Mouse (Mus musculus) gastrocnemius, postnatal 14 days (tissue): ENCODE results near the gene Stap2. TPM values are rescaled to one million over a fixed set of nuclear protein-coding genes. Genes with fewer than 3 reads are reported as not detected.

Source experiments
- DNase-seq: peaks from one replicate; pipeline ENCODE4 v3.0.0; 2021; ENCODE audit warnings: mixed read lengths
- intact Hi-C: fragments of 180-260 bp; cut with DNase I; formaldehyde crosslinking; loops from one replicate; pipeline ENCODE4 v1.15.1; 2025; ENCODE audit warnings: low total_unique reads
- total RNA-seq, 2 experiments: library from RNA; stranded (reverse); gene quantifications; 2 replicates each; pipeline ENCODE4 v1.2.3; 2021

The Stap2 gene
- total RNA-seq, 2 experiments from 2014 or later: 3.9 to 4.4 TPM

- intact Hi-C loops: loop anchor here (5.0 kb wide), 1 partner anchor 33 kb away; no protein-coding TSS in a partner anchor
- no peak for DNase-seq
These were observed 4.5 kb upstream of the Stap2 start for GRCm38 (mm10) chr17:56009962-56010240.

- intact Hi-C loops: no loop called here
- peak; percentile 94 for DNase-seq
These were observed 3.9 kb upstream of the Stap2 start for GRCm38 (mm10) chr17:56009088-56009961.

- DNase-seq: peak; percentile 91
- intact Hi-C loops: no loop called here
These were observed 3.1 kb upstream of the Stap2 start for GRCm38 (mm10) chr17:56008356-56009087.

- DNase-seq: no peak
- intact Hi-C loops: no loop called here
These were observed 2.3 kb upstream of the Stap2 start for GRCm38 (mm10) chr17:56007444-56008355.

GRCm38 (mm10) chr17:56006956-56007355, 1.6 kb upstream of the Stap2 start:
- intact Hi-C loops: no loop called here
- no peak for DNase-seq

- no peak for DNase-seq
- intact Hi-C loops: no loop called here
These were observed 2.4 kb downstream of the Stap2 start for GRCm38 (mm10) chr17:56003000-56003399.

GRCm38 (mm10) chr17:55999794-56000499, 5.4 kb downstream of the Stap2 start:
- DNase-seq: no peak
- intact Hi-C loops: no loop called here

GRCm38 (mm10) chr17:55996007-55996406, 9.4 kb downstream of the Stap2 start:
- intact Hi-C loops: no loop called here
- DNase-seq: no peak

GRCm38 (mm10) chr17:55990278-55990898, 15.0 kb downstream of the Stap2 start:
- intact Hi-C loops: no loop called here
- DNase-seq: no peak

- intact Hi-C loops: no loop called here
- DNase-seq: peak; percentile 58
These were observed 19.1 kb downstream of the Stap2 start, which contains the start of gene Fsd1 for GRCm38 (mm10) chr17:55986030-55986961. Gene Fsd1 (plus strand): TSS chr17:55986509.

GRCm38 (mm10) chr17:55977301-55977700, 28.1 kb downstream of the Stap2 start:
- no peak for DNase-seq
- intact Hi-C loops: loop anchor here (5.0 kb wide), 1 partner anchor 35 kb away; no protein-coding TSS in a partner anchor

GRCm38 (mm10) chr17:55976255-55976862, 29.0 kb downstream of the Stap2 start:
- peak; percentile 78 for DNase-seq
- intact Hi-C loops: loop anchor here (5.0 kb wide), 1 partner anchor 36 kb away; no protein-coding TSS in a partner anchor

- intact Hi-C loops: no loop called here
- DNase-seq: no peak
These were observed 33.9 kb downstream of the Stap2 start for GRCm38 (mm10) chr17:55971453-55971852.

- intact Hi-C loops: no loop called here
- DNase-seq: no peak
These were observed 35.2 kb downstream of the Stap2 start, which contains the start of gene Shd for GRCm38 (mm10) chr17:55969966-55970891. Gene Shd (plus strand): TSS chr17:55970467.

GRCm38 (mm10) chr17:55969560-55969959, 35.8 kb downstream of the Stap2 start:
- DNase-seq: no peak
- intact Hi-C loops: no loop called here

GRCm38 (mm10) chr17:55968210-55968609, 37.2 kb downstream of the Stap2 start:
- no peak for DNase-seq
- intact Hi-C loops: no loop called here
